Mouse (Mus musculus): ENCODE measurements at regions not wholly inside any gene's neighbourhood (a gene's known extent, or its start where the extent isn't known, plus 50 kb on each side); places are given as distances from the start of the nearest gene placed in this dataset.

- intact Hi-C loops (cut with DNase I), result no loop called here
- no peak for DNase-seq (ENCODE audit: low spot score in 2 of 2)
Measured at GRCm38 (mm10) chr15:96755322-96755942, 55.9 kb upstream of the Slc38a2 start.

DNA sequence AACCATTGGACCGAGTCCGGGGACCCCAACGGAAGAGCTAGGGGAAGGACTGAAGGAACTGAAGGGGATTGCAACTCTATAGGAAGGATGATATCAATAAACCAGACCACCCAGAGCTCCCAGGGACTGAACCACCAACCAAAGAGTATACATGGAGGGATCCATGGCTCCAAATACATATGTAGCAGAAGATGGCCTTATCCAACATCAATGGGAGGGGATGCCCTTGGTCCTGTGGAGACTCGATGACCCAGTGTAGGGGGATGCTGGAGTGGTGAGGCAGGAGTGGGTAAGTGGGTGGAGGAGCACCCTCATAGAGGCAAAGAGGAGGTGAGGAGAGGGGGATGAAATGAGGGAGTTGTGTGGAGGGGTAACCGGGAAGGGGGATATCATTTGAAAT lies 54.5 kb upstream of the Slc38a2 start:
- intact Hi-C loops (cut with DNase I), result no loop called here
- DNase-seq (ENCODE audit: low spot score in 2 of 2), result no peak

GRCm38 (mm10) chr15:96752719-96753118 lies 53.2 kb upstream of the Slc38a2 start:
- intact Hi-C loops (cut with DNase I), result no loop called here
- no peak for DNase-seq (ENCODE audit: low spot score in 2 of 2)

- no peak for DNase-seq (ENCODE audit: low spot score in 2 of 2)
- intact Hi-C loops (cut with DNase I), result no loop called here
Measured at GRCm38 (mm10) chr15:96752062-96752358, 52.5 kb upstream of the Slc38a2 start.

DNA sequence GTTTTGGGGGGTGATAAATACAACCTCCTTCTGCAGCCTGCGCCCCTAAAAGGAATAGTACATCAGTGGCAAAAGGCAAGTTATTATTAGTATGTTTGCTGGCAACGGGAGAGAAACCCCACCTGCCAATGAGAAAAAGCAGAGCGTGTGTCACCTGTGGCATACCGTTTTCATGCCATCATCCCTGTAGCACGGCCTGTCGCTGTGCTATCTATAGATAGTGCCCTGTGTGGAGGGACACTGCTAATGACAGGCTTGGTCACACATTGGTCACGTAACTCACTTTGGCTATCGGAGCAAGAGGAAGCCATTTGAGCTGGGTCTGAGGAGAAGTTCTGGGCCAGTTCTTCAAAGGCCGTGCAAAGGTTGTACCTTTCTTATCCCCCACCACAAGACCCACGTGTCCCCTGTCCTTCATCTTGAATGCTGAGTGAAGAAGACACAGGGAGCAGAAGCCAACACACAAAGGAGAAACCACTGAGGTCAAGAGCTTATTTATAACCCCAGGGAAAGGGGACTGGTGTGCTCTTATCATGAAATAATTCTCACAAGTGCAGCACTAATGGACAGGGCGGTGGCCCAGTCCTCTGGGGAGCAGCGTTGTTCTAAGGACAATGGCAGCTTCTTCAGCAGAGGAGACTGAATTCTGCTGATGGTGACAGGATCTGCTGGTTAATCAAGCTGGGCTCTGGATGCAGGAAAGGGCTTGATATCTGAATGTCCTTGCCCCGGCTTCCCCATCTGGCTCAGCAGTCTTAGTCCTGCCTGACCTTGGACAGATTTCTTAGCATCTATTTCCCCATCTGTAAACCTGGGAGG lies 51.9 kb upstream of the Slc38a2 start:
- intact Hi-C loops (cut with DNase I), result no loop called here
- no peak for DNase-seq (ENCODE audit: low spot score in 2 of 2)

DNA sequence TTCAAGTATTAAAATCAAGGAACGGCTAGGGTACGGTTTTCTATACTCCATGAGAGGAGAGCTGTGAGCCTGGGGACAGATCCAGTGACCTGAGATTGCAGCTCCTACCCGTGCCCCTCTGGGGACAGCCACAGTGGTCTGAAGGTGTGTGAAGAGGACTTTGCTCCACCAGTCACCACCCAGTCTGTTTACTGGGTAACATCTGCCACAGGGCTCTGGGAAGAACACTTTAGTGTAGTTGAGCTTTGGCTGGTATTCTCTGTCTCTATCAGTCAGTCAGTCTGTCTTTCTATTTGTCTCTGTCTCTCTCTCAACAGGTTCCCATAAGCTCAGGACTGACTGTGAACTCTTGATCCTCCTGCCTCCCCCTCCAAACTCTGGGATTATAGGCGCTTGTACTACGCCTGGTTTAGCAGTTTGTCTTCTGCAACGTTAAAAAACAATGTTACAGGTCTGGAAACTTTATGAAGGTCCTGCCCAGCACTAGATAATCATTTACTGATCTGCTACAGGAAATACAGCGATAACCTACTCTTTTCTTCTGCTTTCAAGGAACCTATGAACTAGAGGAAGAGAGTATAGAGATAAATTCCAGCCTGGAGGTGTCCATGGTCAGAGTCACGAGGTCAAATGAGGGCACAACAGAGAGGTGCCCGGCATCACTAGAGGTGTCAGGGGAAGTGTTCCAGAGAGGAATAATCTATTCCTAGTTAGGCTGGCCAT lies 50.2 kb upstream of the Slc38a2 start:
- intact Hi-C loops (cut with DNase I), result no loop called here
- DNase-seq (ENCODE audit: low spot score in 2 of 2), result no peak
